Mouse (Mus musculus) adrenal gland, postnatal 14 days (tissue): Measurements from ENCODE around the gene Ankrd27. TPM values are rescaled to one million over a fixed set of nuclear protein-coding genes. Genes with fewer than 3 reads are reported as not detected.
A peak's percentile ranks its signal among the peaks of the same experiment; 100 is the strongest.

Source experiments
- DNase-seq: peaks from one replicate; pipeline ENCODE4 v3.0.0; 2021; ENCODE audit warnings: mixed read lengths
- total RNA-seq: library from RNA; stranded (reverse); gene quantifications from 2 replicates; pipeline ENCODE4 v1.2.3, GENCODE M21; 2021

The Ankrd27 gene
- total RNA-seq, 1 experiment from 2014 or later = 30.7 TPM

GRCm38 (mm10) chr7:35583476-35584025 lies 2.5 kb upstream of the Ankrd27 start:
- peak; percentile 17 for DNase-seq

- no peak for DNase-seq
These were observed 1.8 kb upstream of the Ankrd27 start for GRCm38 (mm10) chr7:35584068-35584785.

GRCm38 (mm10) chr7:35584786-35585190 lies 1.3 kb upstream of the Ankrd27 start:
- peak; percentile 58 for DNase-seq

- DNase-seq = peak; percentile 53
These were observed 621 bp upstream of the Ankrd27 start, which contains the start of gene Rgs9bp for GRCm38 (mm10) chr7:35585191-35586054. Gene Rgs9bp (minus strand): TSS chr7:35585582.

- peak; percentile 18 for DNase-seq
These were observed 932 bp downstream of the Ankrd27 start for GRCm38 (mm10) chr7:35586906-35587445.

- no peak for DNase-seq
These were observed 1.7 kb downstream of the Ankrd27 start for GRCm38 (mm10) chr7:35587728-35588127.

- no peak for DNase-seq
These were observed 2.8 kb downstream of the Ankrd27 start for GRCm38 (mm10) chr7:35588680-35589428.

- DNase-seq = no peak
These were observed 3.4 kb downstream of the Ankrd27 start for GRCm38 (mm10) chr7:35589485-35589884.

- DNase-seq = peak; percentile 43
These were observed 4.7 kb downstream of the Ankrd27 start for GRCm38 (mm10) chr7:35590731-35591191.

- no peak for DNase-seq
These were observed 8.3 kb downstream of the Ankrd27 start for GRCm38 (mm10) chr7:35594311-35594710.

- DNase-seq = no peak
These were observed 13.4 kb downstream of the Ankrd27 start for GRCm38 (mm10) chr7:35599492-35599891.

- no peak for DNase-seq
These were observed 14.0 kb downstream of the Ankrd27 start for GRCm38 (mm10) chr7:35600031-35600430.

GRCm38 (mm10) chr7:35601106-35601505 lies 15.1 kb downstream of the Ankrd27 start:
- DNase-seq = no peak

GRCm38 (mm10) chr7:35602766-35603165 lies 16.7 kb downstream of the Ankrd27 start:
- DNase-seq = no peak

- DNase-seq = no peak
These were observed 20.8 kb downstream of the Ankrd27 start for GRCm38 (mm10) chr7:35606816-35607215.

GRCm38 (mm10) chr7:35609245-35609644 lies 23.2 kb downstream of the Ankrd27 start:
- DNase-seq = no peak

- DNase-seq = no peak
These were observed 31.5 kb downstream of the Ankrd27 start for GRCm38 (mm10) chr7:35617513-35617912.

- DNase-seq = peak; percentile 24
These were observed 36.6 kb downstream of the Ankrd27 start for GRCm38 (mm10) chr7:35622626-35623025.

- no peak for DNase-seq
These were observed 40.0 kb downstream of the Ankrd27 start for GRCm38 (mm10) chr7:35626038-35626437.

- no peak for DNase-seq
These were observed 41.3 kb downstream of the Ankrd27 start for GRCm38 (mm10) chr7:35627371-35627770.

- DNase-seq = peak; percentile 53
These were observed 42.5 kb downstream of the Ankrd27 start for GRCm38 (mm10) chr7:35628496-35628895.

GRCm38 (mm10) chr7:35636229-35636628 lies 50.2 kb downstream of the Ankrd27 start:
- DNase-seq = peak; percentile 38
